Mouse (Mus musculus) adrenal gland, postnatal 10 days (tissue): ENCODE results near the gene Setd7. TPM values are rescaled to one million over a fixed set of nuclear protein-coding genes. Genes with fewer than 3 reads are reported as not detected.

Experiments used
- DNase-seq: peaks from one replicate; pipeline ENCODE4 v3.0.0; 2021; ENCODE audit warnings: mixed read lengths
- total RNA-seq, 2 experiments: library from RNA; stranded (reverse); gene quantifications; 2 replicates each; pipeline ENCODE4 v1.2.3; 2021

Gene Setd7
- total RNA-seq, 2 experiments from 2014 or later = 30.9 to 32.6 TPM

DNA sequence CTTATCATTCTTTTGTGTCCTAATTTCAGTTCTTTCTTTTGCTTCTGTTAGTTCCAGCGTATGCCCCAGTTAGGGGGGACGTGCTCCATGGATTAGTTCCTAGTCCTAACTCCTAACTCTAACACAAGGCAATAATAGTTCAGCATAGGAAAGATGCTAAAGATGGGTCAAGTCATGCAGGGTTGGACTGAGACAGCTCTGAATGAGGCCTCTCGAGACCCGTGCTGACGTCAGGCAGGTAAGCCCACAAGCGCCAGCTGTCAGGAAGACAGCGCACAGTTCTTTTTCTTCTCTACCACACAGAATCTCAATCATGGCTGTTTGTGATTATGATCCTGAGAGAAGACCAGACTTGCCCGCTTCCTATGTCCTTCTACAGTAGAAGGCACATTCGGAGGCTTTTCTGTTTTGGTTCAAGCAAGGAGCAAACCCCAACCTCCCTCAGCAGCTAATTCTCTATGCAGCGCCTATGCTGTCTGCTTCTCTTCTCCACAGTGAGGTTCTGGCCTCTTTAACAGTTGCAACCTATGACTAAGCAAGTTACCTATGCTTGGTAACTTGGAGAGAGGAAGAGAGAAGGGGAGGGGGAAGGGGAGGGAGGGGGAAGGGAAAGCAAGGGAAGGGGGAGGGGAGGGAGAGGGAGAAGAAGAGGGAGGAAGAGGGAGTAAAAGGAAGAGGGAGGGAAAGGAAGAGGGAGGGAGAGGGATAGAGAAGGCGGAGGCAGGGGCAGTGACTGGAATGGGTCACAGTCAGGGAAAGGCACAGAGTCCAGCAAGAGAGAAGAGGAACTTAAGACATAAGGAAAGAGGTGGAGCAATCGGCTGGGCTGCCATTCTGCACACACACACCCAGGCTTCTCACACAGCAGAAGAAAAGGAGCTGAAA, 42.6 kb downstream of the Setd7 start:
- no peak for DNase-seq

DNA sequence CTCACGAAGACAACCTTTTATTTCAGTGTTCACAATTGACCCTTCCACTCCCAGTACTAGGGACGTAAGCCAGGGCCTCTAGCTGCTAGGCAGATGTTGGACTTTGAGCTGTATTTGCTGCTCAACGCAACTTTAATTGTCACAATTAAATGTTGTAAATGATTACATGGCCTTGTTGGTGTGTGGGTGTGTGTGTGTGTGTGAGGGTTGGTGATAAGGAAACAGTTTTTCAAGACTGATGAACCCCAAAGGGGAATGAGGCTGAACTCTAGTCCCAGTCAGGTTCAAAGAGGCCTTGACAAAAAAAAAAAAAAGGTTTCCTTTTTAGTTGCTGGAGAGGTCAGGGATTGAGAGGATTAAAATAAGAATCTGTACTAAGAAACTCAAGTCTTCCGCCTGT, 43.2 kb downstream of the Setd7 start:
- DNase-seq = no peak

DNA sequence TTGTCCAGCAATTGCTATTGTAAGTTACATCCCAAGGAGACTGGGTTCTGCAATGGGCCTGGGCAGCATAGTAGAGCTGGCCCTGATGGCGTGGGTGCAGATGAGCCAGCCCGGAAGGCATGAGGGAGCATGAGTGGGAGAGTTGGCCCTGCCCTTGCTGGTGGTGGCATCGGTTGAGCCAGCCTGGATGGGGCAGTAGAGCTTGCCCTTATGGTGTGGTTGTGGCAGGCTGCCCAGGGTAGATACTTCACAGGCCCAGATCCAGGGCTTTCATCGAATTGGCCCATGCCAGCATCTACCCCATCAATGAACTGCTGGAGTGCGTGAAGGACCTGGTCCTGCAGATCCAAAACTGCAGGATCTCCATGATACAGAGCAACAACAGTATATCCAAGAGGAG, 48.7 kb downstream of the Setd7 start:
- DNase-seq = peak; percentile 13

DNA sequence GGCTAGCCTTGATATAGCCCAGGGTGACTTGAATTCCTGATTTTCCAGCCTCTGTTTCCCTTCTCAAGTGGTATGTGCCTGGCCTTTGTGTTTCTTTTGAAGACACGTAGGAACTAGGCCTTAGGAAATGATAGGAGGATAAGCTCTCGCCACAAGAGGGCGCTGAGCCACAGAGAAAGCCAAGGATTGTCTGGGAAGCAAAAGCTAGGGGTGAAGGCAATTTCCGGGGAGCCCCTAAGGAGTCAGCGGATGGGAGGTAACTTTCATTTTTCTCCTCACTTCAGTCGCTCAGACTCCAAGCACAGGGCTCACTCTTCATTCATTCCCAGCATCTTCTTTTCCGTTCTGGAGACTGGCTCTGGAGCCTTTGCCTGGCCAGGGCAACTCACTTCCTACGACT, 49.8 kb downstream of the Setd7 start:
- peak; percentile 86 for DNase-seq

DNA sequence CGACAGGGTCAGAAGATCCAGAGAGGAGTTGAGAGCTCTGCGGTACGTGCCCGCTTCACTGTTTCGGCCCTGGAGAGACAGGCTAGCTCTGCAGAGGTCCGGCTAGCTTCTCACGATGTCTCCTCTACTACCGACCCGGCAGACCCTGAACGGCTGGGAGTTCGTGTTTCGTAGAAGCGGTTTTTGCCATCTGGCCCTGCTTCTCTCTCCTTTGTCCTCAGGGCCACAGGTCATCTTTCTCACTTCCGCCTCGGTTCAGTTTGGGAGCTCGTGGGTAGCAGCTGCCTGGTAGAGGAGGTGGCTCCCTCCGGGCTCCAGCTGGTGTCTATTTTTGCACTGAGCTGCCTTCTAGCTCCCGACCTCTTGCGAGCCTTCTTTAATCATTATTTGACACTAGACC, 55.2 kb downstream of the Setd7 start:
- DNase-seq = peak; percentile 12

DNA sequence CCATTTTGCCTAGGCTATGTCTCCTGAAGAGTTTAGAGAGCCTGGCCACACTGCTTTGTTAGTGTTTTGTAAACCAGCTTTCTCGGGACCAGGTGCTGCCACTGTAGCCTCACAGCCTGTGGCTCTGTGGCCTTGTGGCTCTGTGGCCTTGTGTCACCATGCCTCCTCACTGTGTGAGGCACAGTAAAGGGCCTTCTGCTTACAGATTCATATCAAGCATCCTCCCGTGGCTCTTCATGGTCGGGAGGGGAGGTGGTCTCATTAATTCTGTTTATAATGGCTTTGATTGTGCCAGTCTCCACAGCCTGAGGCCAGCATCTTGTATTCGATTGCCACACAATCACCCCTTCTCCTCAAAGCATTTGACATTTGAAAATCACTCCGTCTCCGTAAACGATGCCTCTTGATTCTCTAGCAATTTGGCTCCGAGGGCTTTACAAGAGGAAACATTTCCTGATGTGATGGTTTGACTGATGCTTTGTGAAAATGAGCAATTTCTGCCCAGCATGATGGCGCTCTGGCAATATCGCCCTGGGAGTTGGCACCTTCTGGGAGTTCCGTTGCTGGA, 56.2 kb downstream of the Setd7 start:
- DNase-seq = no peak

DNA sequence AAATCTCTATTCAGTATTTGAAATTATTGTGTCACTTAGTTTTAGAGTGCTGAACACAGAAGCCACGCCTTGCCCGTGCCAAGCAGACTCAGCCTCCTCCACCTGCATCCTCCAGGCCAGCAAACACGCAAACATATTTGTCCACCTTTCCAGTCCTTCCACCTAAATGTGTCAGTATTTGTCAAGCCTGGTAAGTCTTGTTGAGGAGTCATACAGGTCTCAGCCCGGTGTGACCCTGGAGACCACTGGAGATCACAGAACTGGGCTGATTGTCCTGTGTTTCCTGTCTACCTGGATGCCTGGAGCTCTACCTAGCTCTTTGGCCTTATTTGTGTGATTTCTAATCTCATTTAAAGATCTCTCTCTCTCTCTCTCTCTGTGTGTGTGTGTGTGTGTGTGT, 60.8 kb downstream of the Setd7 start:
- DNase-seq = no peak

DNA sequence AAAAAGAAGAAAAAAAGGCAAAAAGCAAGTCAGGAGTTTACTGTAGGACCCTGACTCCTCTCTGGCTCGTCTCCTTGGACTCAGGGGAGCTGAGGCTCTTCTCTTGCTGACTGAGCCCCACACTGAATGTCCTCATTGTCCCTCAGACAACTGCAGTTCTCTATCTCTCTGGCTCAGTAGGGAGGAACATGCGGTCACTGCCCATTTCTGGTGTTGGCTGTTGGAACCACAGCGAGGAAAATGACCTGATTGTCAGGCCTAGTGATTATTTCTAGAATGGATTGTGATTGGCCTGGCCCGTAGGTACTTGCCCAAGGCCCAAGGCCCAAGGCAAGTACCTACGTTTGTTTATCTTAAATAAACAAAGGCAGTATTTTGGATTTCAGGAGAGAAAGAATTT, 62.0 kb downstream of the Setd7 start:
- DNase-seq = no peak

DNA sequence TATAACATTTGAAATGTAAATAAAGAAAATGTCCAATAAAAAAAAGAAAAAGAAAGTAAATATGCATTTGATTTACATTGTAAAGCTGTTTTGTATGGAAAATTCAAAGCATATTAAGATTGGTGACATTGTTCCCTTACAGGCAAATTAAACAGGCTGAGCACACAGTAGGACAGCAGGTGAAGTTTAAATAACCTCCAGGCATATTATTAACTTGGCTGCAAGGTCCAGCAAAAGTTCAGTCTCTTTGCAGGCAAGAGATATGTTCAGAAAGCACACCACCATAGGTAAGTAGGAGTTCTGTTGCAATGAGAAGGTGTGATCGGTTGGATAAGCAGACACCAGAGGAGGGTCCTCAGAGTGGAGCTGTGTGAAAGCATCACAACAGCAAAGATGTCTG, 62.7 kb downstream of the Setd7 start:
- no peak for DNase-seq

DNA sequence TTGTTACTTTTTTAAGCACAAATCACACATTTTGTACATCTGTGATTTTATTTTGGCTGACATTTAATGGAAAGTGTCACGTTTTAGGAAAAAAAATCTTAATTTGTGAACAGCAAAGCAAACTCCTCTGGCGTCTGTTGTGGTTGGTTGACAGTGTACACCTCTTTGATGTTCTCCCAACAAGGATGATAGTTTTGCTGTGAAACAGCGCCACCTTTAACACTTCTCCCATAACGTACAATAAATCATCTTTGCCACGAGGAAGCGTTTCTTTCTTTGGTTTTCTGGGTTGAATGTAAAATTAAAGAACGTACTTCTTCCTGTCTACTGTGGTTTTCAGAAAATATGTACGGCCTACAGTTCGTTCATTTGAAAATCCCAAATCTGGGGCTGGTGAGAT, 65.0 kb downstream of the Setd7 start:
- DNase-seq = no peak

DNA sequence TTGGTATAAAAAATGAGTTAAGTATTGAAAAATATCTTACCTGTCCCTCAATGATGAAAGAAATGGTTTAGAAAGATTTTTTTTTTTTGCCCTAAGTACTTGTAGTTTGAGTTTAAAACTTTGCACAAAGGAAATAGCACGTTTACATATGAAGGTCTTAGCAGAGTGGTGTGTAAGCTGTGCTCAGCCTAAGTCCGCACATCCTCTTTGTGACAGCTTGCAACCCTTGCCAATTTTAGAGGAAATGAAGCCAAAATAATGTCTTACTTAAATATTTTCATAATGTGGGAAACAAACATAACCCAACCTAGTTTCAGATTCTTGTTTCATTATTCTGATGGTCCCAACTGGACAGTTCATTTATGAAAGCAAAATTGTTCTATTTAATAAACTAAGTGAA, 66.2 kb downstream of the Setd7 start:
- no peak for DNase-seq

DNA sequence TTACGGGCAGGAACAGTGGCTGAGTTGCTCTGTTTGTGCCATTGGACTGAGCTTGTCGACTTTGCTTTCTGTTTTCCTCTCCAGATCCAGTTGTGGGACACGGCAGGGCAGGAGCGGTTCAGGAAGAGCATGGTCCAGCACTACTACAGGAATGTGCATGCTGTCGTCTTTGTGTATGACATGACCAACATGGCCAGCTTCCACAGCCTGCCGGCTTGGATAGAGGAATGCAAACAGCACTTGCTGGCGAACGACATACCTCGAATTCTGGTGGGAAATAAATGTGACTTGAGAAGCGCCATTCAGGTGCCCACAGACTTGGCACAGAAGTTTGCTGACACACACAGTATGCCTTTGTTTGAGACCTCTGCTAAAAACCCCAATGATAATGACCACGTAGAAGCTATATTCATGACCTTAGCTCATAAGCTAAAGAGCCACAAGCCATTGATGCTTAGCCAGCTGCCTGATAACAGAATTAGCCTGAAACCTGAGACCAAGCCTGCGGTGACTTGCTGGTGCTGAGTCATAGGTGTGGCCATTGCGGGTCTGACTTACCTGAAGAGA, 67.3 kb downstream of the Setd7 start:
- no peak for DNase-seq

DNA sequence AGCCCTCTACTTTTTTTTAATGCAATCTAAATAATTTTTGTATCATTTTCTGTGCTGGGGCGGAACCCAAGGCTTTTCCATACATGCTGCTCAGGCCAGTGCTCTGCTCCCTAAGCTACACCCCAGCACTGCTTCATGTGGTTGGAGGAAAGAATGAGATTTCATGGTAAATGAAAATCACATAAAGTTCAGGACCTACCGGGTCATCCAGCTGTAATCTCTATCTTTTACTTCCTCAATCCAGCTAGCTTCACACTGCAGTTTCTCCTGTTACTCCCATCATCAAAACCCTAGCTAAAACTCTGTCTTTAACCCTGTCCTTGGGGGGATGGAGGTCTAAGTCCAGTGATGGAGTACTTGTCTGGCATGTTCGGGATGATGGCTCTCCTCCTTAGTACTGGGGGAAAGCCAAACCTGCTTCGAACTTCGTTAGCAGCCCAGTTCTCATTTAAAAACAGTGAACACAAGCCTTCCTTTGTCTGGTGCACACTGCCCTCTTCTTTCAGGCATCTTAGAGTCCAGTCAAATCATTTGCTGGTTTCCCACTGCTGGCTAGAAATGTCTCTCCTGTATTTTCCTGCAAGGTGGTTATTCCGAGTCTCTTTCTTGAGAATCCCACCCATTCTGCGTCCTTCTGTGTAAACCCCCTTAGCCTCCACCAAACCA, 70.5 kb downstream of the Setd7 start:
- DNase-seq = no peak

DNA sequence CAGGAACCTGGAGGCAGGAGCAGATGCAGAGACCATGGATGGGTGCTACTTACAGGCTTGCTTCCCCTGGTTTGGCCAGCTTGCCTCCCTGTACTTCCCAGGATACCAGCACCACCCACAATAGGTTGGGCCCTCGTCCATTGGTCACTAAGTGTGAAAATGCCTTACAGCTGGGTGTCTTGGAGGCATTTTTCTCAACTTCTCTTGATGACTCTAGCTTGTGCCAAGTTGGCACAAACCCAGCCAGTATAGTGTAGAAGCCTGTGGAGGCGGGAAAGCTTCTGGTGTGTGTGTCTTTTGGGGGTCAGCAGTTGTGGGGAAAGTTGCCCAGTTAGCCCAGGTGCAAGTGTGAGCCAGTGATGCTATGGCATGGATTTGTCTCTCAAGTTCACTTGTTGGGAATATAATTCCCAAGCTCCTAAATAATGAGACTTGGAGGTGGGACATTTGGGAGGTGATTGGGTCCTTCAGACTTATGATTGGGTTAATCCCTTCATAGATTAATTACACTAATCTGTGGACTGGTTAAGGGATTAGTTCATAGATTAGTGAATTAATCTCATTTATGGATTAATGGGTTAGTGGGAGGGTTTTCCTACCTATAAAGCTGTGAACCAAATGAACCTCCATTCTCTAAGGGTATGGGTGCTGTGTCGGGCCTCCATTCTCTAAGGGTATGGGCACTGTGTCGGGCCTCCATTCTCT, 74.0 kb downstream of the Setd7 start:
- peak; percentile 18 for DNase-seq

DNA sequence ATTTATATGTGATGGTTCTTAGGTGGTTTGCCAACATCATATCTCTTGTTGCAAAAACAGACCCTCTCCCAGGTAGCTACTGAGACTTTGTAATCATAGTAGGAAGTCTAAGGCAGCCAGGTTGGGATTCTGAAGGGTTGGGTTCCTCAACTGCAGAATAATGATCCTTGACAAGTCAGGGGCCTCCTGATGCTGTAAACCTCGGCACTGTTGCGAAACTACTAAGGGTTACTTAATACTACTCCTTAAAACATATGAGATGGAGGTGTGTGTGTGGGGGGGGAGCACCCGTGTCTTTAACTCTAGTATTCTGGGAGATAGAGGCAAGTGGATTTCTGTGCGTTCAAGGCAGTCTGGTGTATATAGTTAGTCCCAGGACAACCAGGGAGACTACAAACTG, 75.3 kb downstream of the Setd7 start:
- no peak for DNase-seq

DNA sequence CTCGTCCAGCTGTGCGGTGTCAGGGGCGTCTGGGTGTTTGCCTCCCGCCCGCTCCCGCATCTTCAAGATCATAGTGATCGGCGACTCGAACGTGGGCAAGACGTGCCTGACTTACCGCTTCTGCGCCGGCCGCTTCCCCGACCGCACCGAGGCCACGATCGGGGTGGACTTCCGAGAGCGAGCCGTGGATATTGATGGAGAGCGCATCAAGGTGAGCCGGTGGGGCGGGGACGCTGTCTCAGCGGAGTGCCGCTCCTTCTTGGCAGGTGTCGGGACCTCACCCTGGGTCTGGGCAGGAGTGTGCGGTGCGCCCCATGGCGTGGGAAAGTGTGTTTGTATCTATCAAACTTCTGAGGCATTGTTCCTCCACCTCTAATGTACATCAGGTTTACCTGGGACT, 76.3 kb downstream of the Setd7 start:
- no peak for DNase-seq

DNA sequence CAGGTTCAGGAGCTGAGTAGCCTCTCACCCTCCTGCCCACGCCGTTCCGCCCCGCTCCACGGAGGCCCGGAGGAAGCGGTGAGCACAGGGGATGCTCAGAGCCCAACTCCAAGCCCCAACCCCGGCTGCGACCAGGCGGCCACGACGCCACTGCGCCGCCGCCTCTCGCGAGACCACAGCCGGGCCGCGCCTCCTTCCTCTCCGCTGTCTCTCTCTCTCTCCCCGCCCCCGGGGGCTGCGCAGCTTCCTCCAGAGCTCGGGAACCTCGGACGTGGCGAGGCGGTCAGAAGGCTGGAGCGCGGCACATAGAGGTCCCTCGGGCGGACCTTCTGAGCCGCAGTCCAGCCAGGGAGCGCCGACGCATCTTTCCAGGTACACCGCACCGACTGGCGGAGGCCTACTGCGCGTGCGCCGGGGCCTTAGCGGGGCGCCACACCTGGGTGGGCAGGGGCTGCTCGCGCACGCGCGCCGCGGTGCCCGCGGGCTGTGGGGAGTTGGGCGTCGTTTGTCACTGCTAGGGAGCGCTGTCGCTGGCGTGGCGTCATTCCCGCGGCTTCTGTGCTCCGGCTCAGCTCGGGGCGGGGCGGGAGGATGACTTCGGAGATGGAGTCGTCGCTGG, 76.8 kb downstream of the Setd7 start, which contains the start of gene Rab33b:
Gene Rab33b, plus strand, starts transcription at position 180 of the 619 bp plus-strand sequence.
- DNase-seq = peak; percentile 97

DNA sequence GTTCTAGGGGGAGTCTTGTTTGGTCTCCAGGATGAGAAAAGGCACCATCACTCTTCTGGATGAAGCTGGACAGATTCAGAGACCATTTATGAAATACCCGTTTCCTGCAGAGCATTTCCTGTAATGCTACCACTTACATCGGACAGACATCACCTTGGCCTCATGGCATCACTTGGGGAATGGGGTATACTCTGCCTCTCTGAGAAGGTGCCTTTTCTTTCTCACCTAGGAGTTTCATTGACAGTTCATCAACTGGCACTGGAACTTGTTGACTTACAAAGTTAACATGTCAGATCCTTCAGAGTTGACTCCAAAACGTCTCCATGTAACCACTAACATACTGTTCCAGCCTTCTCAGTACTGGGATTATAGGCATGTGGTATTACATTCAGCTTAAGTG, 77.9 kb downstream of the Setd7 start:
- no peak for DNase-seq

DNA sequence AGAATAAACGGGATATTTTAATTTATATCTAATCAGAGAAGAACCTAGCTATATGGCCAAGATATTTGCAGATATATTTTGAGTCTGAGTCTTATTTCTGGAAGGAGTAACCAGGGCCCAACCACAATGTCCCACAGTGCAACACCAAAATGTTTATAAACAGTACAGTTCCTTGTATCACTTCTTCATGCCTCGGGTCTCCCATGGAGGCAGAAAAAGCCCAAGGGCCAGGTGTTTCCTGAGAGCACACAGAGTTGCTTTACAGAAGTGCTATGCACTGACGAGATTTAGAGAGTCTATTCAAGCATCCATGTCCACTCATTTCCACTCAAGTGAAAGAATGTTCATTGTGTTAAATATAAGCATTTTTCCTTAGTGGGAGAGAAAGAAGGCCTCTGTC, 78.8 kb downstream of the Setd7 start:
- no peak for DNase-seq

DNA sequence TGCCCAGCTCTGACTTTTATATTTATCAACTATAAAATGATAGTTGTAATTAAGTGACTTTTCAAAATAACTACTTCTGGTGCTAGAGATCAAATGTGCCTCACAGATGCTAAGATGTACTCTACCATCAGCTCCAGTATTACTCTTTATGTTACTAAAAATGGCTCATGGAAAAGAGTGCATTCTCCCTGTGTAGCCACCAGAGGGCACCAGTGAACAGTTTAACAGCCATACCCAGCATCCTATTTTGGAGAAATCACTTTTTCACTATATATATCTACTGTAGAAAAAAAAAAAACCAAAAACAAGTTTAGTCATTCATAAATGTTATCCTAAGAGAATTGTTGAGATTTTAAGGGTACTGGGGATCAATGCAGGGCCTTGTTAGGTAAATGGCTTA, 79.6 kb downstream of the Setd7 start:
- DNase-seq = peak; percentile 70

DNA sequence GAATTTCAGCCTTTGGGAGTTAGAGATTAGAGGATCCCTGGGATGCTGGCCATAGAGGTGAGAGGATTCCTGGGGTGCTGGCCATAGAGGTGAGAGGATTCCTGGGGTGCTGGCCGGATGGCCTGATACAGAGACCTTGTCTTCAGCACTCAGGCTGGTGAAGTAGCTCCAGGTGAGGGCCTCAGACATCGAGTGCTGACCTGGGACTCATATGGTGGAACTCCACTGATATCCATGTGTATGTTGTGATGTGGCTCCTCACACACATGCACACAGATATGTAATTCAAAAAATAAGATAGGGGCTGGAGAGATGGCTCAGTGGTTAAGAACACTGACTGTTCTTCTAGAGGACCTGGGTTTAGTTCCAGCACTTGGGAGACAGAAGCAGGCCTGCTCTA, 80.8 kb downstream of the Setd7 start:
- DNase-seq = no peak

DNA sequence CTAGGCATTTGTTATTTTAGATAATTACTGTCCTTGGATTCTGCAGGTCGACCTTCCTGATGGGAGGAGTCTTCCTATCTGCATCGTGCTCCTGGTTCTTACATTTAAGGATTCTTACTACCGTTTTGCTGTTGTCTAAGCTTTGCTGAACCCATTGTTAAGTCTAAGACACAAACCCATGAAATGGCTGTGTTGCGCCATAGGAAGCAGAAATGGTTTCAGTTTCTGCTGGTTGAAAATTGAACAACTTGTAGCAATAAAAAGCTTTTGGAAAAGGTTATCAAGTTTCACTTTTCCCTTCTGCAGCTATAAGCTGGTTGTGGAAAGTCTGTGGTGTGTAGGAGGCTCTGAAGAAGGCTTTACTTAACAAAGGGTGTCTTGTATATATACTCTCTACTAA, 85.0 kb downstream of the Setd7 start:
- DNase-seq = no peak
